Mouse (Mus musculus) kidney, adult 2 months (tissue): ENCODE measurements around the gene Dis3l2. TPM values are rescaled to one million over a fixed set of nuclear protein-coding genes. Genes with fewer than 3 reads are reported as not detected.

Experiments used
- DNase-seq: peaks from one replicate; pipeline ENCODE4 v3.0.0; 2021
- H3K27ac ChIP-seq: fragments of 200-500 bp; 2 replicates; pipeline ENCODE4 v1.5.1; 2012; ENCODE audit warnings: low read depth, low read length, control low read depth, inconsistent platforms; ENCODE audit not compliant: insufficient read depth
- H3K27me3 ChIP-seq: fragments of 200-500 bp; replicated peaks from 2 replicates; pipeline ENCODE4 v1.6.1; 2012; ENCODE audit warnings: mild to moderate bottlenecking, moderate library complexity, low read length, inconsistent platforms; ENCODE audit not compliant: control insufficient read depth, insufficient read depth
- H3K36me3 ChIP-seq: fragments of 200-500 bp; 2 replicates; pipeline ENCODE4 v1.6.1; 2012; ENCODE audit warnings: mild to moderate bottlenecking, moderate library complexity, low read length, inconsistent platforms; ENCODE audit not compliant: control insufficient read depth, insufficient read depth
- H3K4me1 ChIP-seq: fragments of 200-500 bp; 2 replicates; pipeline ENCODE4 v1.6.1; 2011; ENCODE audit warnings: low read length; ENCODE audit not compliant: control insufficient read depth, insufficient read depth
- H3K4me3 ChIP-seq: fragments of 200-500 bp; 2 replicates; pipeline ENCODE4 v1.5.1; 2011; ENCODE audit warnings: mild to moderate bottlenecking, low read depth, low read length, control low read depth; ENCODE audit not compliant: insufficient read depth
- CTCF ChIP-seq: fragments of 200-500 bp; conservative IDR thresholded peaks from 2 replicates; pipeline ENCODE4 v1.5.1; 2011; ENCODE audit warnings: low read depth, mild to moderate bottlenecking, control low read depth, low read length, moderate library complexity, mixed read lengths; ENCODE audit not compliant: insufficient read depth, insufficient read length
- POLR2A ChIP-seq: fragments of 200-500 bp; IDR thresholded peaks from one replicate; pipeline ENCODE4 v1.6.1; 2011; ENCODE audit warnings: low read depth, low read length, control low read depth
- WGBS: fragments of 180-500 bp; shearing (Covaris S2); methylation state at CpG from one replicate; pipeline ENCODE4 v1.1.7; 2018; 5-methylcytosine and 5-hydroxymethylcytosine counted together
- polyA plus RNA-seq: library from polyadenylated mRNA; depleted of rRNA; stranded (reverse); fragments of >200 nt; gene quantifications from 2 replicates; pipeline ENCODE4 v1.2.3, GENCODE M21; 2012

The Dis3l2 gene
- polyA plus RNA-seq, 1 experiment, result 15.7 TPM

DNA sequence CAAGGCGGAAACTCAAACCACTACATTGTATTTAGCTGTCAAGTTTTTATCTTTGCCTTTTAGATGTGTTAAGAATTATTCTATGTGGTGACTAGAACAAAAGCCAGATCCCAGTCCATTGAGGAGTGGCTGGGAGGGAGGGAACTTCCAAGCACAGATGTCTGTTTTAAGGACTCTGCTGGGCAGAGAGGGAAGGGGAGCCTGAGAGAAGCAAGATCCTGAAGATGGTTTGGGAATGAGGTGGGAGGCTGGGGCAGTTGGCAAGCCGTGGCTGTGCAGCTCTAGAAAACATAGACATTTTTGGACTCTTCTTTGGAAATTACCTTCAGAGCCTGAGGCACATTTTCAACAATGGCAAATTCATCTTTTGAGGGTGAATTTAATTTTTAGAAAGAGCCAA is 208.9 kb downstream of the Dis3l2 start:
- WGBS, result 81% methylated on average over 2 of the region's 2 CpGs
- no peak for TF ChIP-seq POLR2A
- no peak for TF ChIP-seq CTCF
- Histone ChIP-seq H3K4me1 (no peaks in the 10 kb centered on the region), H3K36me3 (no peaks in the 10 kb centered on the region), H3K27me3 (no peaks in the 10 kb centered on the region), H3K27ac (no peak overlapping the region), H3K4me3 (no peak overlapping the region)
- DNase-seq, result no peak

DNA sequence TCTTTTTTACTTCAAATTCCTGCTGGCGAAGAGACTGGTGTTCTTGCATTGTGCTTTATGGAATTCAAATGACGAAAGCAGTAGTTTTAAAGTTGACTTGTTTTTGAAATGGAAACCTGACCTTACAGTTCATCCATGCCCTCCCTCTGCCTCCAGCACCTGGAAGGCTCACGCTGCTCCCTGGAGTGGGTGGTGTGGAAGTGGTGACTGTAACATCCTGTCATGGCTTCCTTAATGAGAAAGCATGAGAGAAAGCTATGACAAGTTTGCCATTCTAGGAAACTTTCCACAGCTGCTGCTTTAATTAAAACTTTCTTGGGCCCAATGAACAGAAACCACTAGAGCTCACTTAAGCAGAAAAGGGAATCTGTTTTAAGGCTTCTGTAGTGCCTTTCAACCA is 210.3 kb downstream of the Dis3l2 start:
- no peak for TF ChIP-seq CTCF
- TF ChIP-seq POLR2A, result no peak
- H3K4me3 ChIP-seq, result no peak overlapping the region
- H3K27me3 ChIP-seq, result no peaks in the 10 kb centered on the region
- WGBS, result 65% methylated on average over 3 of the region's 3 CpGs
- no peaks in the 10 kb centered on the region for H3K4me1 ChIP-seq
- no peaks in the 10 kb centered on the region for H3K36me3 ChIP-seq
- H3K27ac ChIP-seq, result no peak overlapping the region
- DNase-seq, result no peak

DNA sequence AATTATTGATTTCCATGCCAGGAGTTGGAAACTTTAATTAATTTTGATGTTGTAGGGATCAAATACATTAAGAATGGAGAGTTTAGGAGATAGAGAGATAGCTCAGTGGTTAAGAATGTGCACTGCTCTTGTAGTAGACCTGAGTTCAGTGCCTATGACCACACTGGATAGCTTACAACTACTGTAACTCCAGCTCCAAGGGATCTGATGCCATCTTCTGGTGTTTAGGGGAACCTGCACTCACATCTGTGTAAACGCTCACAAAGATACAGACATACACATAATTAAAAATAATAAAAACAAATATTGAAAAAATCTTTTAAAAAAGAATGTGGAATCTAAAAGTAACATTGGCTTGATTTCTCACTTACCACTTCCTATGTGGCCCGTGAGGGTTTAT is 211.1 kb downstream of the Dis3l2 start:
- no peak for DNase-seq
- Histone ChIP-seq H3K4me3 (no peak overlapping the region), H3K27ac (no peak overlapping the region), H3K27me3 (no peaks in the 10 kb centered on the region), H3K36me3 (no peaks in the 10 kb centered on the region), H3K4me1 (no peaks in the 10 kb centered on the region)
- over 99% methylated on average over 2 of the region's 2 CpGs for WGBS
- TF ChIP-seq CTCF (peak; percentile 17; the same call in 1 of the 2 replicates), POLR2A (no peak)

DNA sequence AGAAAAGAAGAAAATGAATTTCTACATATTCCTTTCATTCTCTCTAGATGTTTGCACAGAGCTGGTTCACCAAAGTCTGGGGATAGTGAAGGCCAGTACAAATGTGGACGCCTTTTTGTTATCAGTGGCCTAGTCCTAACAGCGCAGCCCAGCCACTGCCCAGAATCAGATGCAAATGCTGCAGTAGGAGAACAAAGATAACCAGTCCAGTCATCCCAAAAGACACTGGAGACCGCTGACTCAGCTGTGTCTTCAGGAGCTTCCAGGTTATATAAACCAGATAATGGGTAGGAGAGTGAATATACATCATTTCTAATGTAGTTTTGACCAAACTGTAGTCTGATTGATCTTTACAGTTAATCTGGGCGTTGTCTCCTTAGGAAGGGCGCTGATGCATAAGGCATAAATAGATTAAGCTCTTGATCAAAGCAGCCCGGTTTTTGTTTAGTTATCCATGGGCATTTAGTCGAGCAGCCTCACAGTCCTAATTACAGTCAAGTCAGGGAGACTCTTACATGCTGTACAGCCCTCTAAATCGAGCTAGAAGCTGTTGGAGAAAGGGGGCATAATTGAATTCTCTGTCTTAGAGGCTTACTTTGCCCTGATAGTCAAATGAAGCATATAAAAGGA is 212.9 kb downstream of the Dis3l2 start:
- 78% methylated on average over 8 of the region's 8 CpGs for WGBS
- Histone ChIP-seq H3K36me3 (no peaks in the 10 kb centered on the region), H3K27ac (no peak overlapping the region), H3K4me3 (no peak overlapping the region), H3K27me3 (no peaks in the 10 kb centered on the region), H3K4me1 (no peaks in the 10 kb centered on the region)
- DNase-seq, result no peak
- TF ChIP-seq POLR2A (no peak), CTCF (no peak)

DNA sequence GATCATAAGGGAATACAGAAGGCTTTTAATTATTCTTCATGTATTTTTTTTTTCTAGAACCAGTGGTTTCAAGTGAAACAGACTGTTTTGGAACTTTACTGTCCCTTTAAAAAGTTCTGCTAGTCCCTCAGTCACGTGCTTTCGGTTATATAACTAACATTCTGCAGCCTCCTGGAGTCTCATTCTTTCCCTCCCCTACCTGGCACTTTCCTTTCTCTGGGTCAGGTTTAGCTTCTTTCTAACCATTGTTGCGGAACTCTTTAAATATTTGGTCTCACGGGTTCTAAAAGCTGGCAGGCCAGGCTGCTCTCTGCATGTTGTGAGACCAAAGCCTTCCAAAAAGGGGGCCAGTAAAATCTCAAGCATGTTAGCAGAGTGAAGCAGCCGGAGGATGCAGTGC is 222.2 kb downstream of the Dis3l2 start:
- H3K27ac ChIP-seq, result peak overlapping the region; percentile 64
- 32% methylated on average over 5 of the region's 5 CpGs for WGBS
- no peak overlapping the region for H3K4me3 ChIP-seq
- TF ChIP-seq POLR2A (no peak), CTCF (no peak)
- DNase-seq, result peak; percentile 89
- H3K4me1 ChIP-seq, result peaks cover 12% of the 10 kb centered on the region; the same call in 1 of the 2 replicates
- no peaks in the 10 kb centered on the region for H3K27me3 ChIP-seq
- H3K36me3 ChIP-seq, result no peaks in the 10 kb centered on the region

DNA sequence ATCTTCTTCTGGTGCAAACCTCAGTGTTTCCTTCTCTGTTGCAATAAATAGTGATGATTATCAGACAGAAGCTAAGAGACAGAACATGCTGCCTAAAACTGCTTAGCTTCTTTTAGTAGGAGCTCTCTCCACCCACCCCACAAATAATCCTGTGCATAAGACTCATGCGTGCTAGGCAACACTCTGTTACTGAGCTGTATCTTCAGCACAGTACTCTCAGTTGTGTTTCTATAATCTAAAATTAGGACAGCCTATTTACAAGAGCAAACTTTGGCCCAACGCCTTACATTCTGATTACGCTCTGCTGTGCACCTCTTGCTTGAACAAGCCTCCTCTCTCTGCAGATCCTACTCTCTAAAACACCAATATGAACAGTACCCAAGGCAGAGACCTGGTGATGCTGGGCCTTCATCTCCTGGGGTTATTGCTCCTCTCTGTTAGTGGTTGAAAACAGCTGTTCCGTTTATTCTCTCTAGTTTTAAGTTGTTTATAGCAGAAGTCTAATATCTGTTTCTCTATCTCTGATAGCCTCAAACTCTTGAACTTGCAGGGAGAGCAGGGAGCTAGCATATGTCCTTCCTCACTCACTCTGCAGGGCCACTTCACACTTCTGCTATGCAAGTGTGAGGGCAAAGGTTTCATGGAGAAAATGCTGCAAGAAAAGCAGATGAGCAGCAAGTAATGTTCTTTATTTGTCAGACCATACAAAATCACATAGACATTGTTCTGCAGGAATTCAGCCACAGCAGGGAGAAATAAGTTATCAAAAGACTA is 228.2 kb downstream of the Dis3l2 start:
- Histone ChIP-seq H3K27ac (no peak overlapping the region), H3K27me3 (no peaks in the 10 kb centered on the region), H3K4me1 (0 out of 2 replicates have a peak, but pooled peaks cover 2% of the 10 kb centered on the region), H3K4me3 (no peak overlapping the region), H3K36me3 (no peaks in the 10 kb centered on the region; the same call in 1 of the 2 replicates)
- no peak for DNase-seq
- WGBS, result 90% methylated on average over 4 of the region's 4 CpGs
- no peak for TF ChIP-seq POLR2A
- TF ChIP-seq CTCF, result no peak

DNA sequence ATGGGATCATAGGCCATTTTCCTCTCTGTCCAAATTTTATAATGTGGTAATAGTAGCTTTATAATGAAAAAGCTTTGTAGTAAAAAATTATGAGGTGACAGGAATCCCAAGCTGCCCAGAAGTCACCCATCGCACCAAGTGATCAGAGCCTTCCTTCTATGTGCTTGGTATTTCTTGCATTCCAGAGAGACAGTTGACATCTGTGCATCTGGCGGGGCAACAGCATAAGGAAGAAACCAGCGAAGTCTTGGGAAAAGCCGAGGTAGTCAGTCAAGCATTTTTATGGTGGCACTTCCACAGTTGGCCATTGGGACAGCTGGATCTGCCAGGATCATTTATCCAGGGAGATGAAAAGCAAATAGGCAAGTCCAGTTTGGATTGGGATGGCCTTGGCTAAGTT is 229.2 kb downstream of the Dis3l2 start:
- no peak overlapping the region for H3K4me3 ChIP-seq
- no peaks in the 10 kb centered on the region for H3K27me3 ChIP-seq
- H3K4me1 ChIP-seq, result no peaks in the 10 kb centered on the region
- TF ChIP-seq CTCF, result no peak
- TF ChIP-seq POLR2A, result no peak
- WGBS, result 83% methylated on average over 4 of the region's 4 CpGs
- H3K27ac ChIP-seq, result no peak overlapping the region
- no peaks in the 10 kb centered on the region; the same call in 1 of the 2 replicates for H3K36me3 ChIP-seq
- no peak for DNase-seq
